8 mouse cellular contexts compared by ENCODE assay signal in genomic region chr5:39644827-39645380, GRCm38 (mm10).
DNase-seq lines count a peak whose midpoint lies in the region; ATAC-seq and TF ChIP-seq lines count a peak whose summit lies in the region.

No protein-coding gene starts in this region.

- H3K9me3 ChIP-seq in intestine, postnatal 0 days (ENCODE audit: control insufficient read depth): no peaks in the 10 kb centered on the region
- no peaks in the 10 kb centered on the region for H3K9me3 ChIP-seq in midbrain, postnatal 0 days (ENCODE audit: low read length)

- peak overlapping the region; percentile 81 for H3K4me3 ChIP-seq in intestine, postnatal 0 days (ENCODE audit: low read depth, low read length)
- peak overlapping the region; percentile 85 for H3K4me3 ChIP-seq in midbrain, postnatal 0 days (ENCODE audit: low read depth, low read length)

- DNase-seq in cerebellum, adult 9-11 months: no peak
- peak; percentile 47 to 63 for DNase-seq in right cerebral cortex, postnatal 10 days (ENCODE audit: low spot score in 2 of 2)
- DNase-seq in right cerebral cortex, postnatal 36 days (ENCODE audit: low spot score in 2 of 2): no peak
- peak; percentile 35 for DNase-seq in midbrain, postnatal 0 days (ENCODE audit: low spot score)
- no peak for DNase-seq in MN1 (ENCODE audit: low spot score)
- DNase-seq in testis, postnatal 14 days (ENCODE audit: low spot score): no peak

- H3K4me1 ChIP-seq in intestine, postnatal 0 days (replicated peaks; ENCODE audit: control insufficient read depth, insufficient read depth, low read length): no peaks in the 10 kb centered on the region
- no peaks in the 10 kb centered on the region for H3K4me1 ChIP-seq in midbrain, postnatal 0 days (ENCODE audit: insufficient read depth, low read length)

- H3K27ac ChIP-seq in intestine, postnatal 0 days (ENCODE audit: low read depth, low read length): no peak overlapping the region
- peak overlapping the region; percentile 38 for H3K27ac ChIP-seq in midbrain, postnatal 0 days (ENCODE audit: low read depth, low read length)

- ATAC-seq in cerebellum, adult (ENCODE audit: insufficient number of reproducible peaks, low FRiP score, low TSS enrichment): peak; percentile 45
- peak; percentile 52 for ATAC-seq in intestine, postnatal 0 days
- ATAC-seq in midbrain, postnatal 0 days (ENCODE audit: low FRiP score): peak; percentile 48

- H3K27me3 ChIP-seq in intestine, postnatal 0 days (replicated peaks; ENCODE audit: control insufficient read depth, insufficient read depth, low read length): no peaks in the 10 kb centered on the region
- H3K27me3 ChIP-seq in midbrain, postnatal 0 days (ENCODE audit: insufficient read depth, low read length): no peaks in the 10 kb centered on the region

- peak overlapping the region; percentile 53 for H3K9ac ChIP-seq in intestine, postnatal 0 days (ENCODE audit: low read depth, low read length)
- peak overlapping the region; percentile 70 for H3K9ac ChIP-seq in midbrain, postnatal 0 days (replicated peaks; ENCODE audit: low read length, poor library complexity, severe bottlenecking)

- no peaks in the 10 kb centered on the region for H3K36me3 ChIP-seq in intestine, postnatal 0 days (ENCODE audit: control insufficient read depth, insufficient read depth)
- H3K36me3 ChIP-seq in midbrain, postnatal 0 days (ENCODE audit: insufficient read depth, low read length): no peaks in the 10 kb centered on the region

- no peak for TF ChIP-seq CTCF in intestine, postnatal 0 days (IDR thresholded peaks at IDR 0.05; ENCODE audit: low read depth)
- TF ChIP-seq CTCF in midbrain, postnatal 0 days (IDR thresholded peaks at IDR 0.05): no peak

- WGBS in intestine, postnatal 0 days: 1% methylated on average over 28 of the region's 28 CpGs
- WGBS in midbrain, postnatal 0 days: 2% methylated on average over 28 of the region's 28 CpGs

- peak overlapping the region; percentile 99 for H3K4me2 ChIP-seq in intestine, postnatal 0 days (replicated peaks; ENCODE audit: low read depth)
- H3K4me2 ChIP-seq in midbrain, postnatal 0 days (ENCODE audit: low read depth, low read length, poor library complexity, severe bottlenecking): peak overlapping the region; percentile 85

Comparison
In these comparisons a context has a peak if more than half of its experiments do, and no peak if none do; other contexts are left out.
1. DNase-seq: peak in right cerebral cortex, postnatal 10 days (2 of 2) and midbrain, postnatal 0 days (single experiment); none in cerebellum, adult 9-11 months (single experiment), right cerebral cortex, postnatal 36 days (0 of 2), MN1 (single experiment) and testis, postnatal 14 days (single experiment).
2. Peak in every context shown above with its lines, with median percentiles within 50 percentile points of each other: ATAC-seq.